Mouse (Mus musculus) MEL (cell line): Measurements from ENCODE around the gene Speg.

Source experiments
- CTCF ChIP-seq, 3 experiments: IDR thresholded peaks in 2 of 3; conservative IDR thresholded peaks in 1 of 3; 2 replicates each; pipeline ENCODE4 v1.5.1; 2011 to 2012; ENCODE audit warnings: low read length in 3 of 3, low read depth in 2 of 3, mild to moderate bottlenecking in 2 of 3, improper control_type of control experiment in 1 of 3, inconsistent platforms in 1 of 3, mixed read lengths in 1 of 3, moderate library complexity in 1 of 3; ENCODE audit not compliant: control insufficient read depth in 1 of 3, insufficient read depth in 1 of 3, poor library complexity in 1 of 3, severe bottlenecking in 1 of 3
- GABPA ChIP-seq: IDR thresholded peaks from 2 replicates; pipeline ENCODE4 v1.6.1; 2012; ENCODE audit warnings: low read depth, mild to moderate bottlenecking, inconsistent platforms, low read length, improper control_type of control experiment, moderate library complexity
- POLR2AphosphoS5 ChIP-seq: IDR thresholded peaks from 2 replicates; pipeline ENCODE4 v1.6.1; 2012; ENCODE audit warnings: low read depth, borderline replicate concordance, mild to moderate bottlenecking, inconsistent platforms, low read length, moderate library complexity, mixed read lengths
- RAD21 ChIP-seq: IDR thresholded peaks from 2 replicates; pipeline ENCODE4 v1.6.1; 2011; ENCODE audit warnings: mild to moderate bottlenecking, low read depth, low read length, improper control_type of control experiment
- SMC3 ChIP-seq: IDR thresholded peaks from 2 replicates; pipeline ENCODE4 v1.6.1; 2011; ENCODE audit warnings: low read depth, low read length, improper control_type of control experiment
- USF2 ChIP-seq, 2 experiments: IDR thresholded peaks; 2 replicates each; pipeline ENCODE4 v1.6.1; 2011 to 2012; ENCODE audit warnings: improper control_type of control experiment in 2 of 2, low read length in 2 of 2, borderline replicate concordance in 1 of 2, inconsistent platforms in 1 of 2, low read depth in 1 of 2, mild to moderate bottlenecking in 1 of 2; ENCODE audit not compliant: insufficient read depth in 1 of 2

- no peak for TF ChIP-seq USF2 (IDR thresholded peaks at IDR 0.05; ENCODE audit: borderline replicate concordance in 1 of 2, insufficient read depth in 1 of 2, low read depth in 1 of 2, low read length in 2 of 2)
- TF ChIP-seq RAD21 = no peak
- no peak for TF ChIP-seq GABPA
- TF ChIP-seq POLR2AphosphoS5 = no peak
- no peak for TF ChIP-seq SMC3
- TF ChIP-seq CTCF (IDR thresholded peaks at IDR 0.05 in 2 of 3, conservative IDR thresholded peaks at IDR 0.05 in 1 of 3; ENCODE audit: control insufficient read depth in 1 of 3, insufficient read depth in 1 of 3, low read depth in 2 of 3, low read length in 3 of 3, poor library complexity in 1 of 3, severe bottlenecking in 1 of 3) = no peak
These were observed 33.1 kb downstream of the Speg start for GRCm38 (mm10) chr1:75408210-75408609.
